Mouse (Mus musculus) adrenal gland (tissue): ENCODE measurements at regions not wholly inside any gene's neighbourhood (a gene's known extent, or its start where the extent isn't known, plus 50 kb on each side); places are given as distances from the start of the nearest gene placed in this dataset.

Experiments used
- intact Hi-C: fragments of 180-260 bp; cut with DNase I; formaldehyde crosslinking; loops from one replicate; pipeline ENCODE4 v1.15.1; 2025

DNA sequence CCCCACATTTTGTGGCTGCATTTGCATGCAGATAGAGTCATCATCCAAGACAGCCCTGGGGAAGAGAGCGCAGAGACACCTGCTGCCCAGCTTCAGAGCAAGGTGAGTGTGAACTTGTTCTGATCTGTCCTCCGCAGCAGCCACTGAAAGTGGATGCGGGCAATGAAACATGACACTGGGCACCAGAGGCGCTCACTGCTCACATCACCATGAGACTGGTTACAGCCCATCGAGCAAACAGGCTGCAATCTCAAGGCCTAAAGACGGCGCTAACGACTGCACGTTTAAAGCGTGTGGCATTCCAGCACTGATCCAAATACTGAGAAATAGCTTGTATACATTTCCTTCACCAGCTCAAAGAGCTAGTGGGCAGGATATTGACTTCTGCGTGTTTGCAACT is 65.8 kb downstream of the Barhl2 start:
- intact Hi-C loops: no loop called here

DNA sequence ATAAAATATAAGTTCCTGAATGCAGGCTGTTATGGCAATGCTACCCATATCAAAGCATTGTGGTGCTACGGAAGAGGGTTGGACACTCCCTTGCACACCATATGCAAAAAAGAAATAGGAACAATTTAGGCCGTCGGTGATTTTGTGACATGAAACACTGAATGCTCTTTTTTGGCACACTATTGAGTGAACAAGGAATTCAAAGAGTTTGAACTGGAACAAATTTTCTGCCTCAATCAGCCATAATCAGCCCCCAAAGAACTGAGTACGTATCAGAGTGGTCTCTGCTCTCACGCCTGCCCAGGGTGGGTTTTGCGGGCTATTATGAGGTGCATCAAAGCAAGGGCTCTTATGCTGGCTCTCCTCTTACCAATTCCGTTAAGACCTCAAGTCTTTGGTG is 71.3 kb downstream of the Barhl2 start:
- intact Hi-C loops: no loop called here

DNA sequence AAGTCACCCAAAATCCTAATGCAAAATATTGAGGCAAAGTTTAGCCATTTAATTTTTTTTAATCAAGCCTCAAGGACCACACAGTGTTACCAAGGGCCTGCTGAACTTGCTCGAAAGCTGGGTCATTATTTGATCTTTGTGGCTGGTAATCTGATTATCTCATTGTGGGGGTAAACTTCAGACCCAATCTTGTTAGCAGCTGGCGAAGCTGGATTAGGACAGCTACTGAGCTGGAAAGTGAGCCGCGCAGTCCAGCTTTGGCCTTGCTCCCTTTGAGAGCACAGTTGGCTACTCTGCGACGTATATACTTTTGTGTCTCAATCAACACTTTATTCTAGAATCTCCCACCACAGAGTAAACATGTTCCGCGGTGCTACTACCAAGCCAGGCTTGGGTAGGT is 72.1 kb downstream of the Barhl2 start:
- intact Hi-C loops: no loop called here

DNA sequence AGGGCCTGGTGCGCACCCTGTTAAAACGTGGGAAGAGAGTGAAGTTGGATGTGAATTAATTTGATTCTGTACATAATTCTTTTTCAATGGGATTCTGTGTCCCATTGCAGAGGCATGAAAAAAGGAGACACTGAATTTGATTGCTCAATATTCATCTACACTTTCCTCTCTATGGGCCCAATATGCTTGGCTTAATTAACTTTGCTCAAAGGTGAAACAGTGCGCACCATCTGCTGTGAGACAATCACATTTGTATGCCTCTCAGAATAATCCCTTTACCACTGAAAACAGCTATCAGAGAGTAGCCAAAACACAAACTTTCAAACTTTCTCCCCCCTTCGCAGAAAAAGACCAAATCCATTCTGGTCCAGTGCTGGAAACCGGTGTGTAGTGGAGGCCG is 72.7 kb downstream of the Barhl2 start:
- intact Hi-C loops: no loop called here

DNA sequence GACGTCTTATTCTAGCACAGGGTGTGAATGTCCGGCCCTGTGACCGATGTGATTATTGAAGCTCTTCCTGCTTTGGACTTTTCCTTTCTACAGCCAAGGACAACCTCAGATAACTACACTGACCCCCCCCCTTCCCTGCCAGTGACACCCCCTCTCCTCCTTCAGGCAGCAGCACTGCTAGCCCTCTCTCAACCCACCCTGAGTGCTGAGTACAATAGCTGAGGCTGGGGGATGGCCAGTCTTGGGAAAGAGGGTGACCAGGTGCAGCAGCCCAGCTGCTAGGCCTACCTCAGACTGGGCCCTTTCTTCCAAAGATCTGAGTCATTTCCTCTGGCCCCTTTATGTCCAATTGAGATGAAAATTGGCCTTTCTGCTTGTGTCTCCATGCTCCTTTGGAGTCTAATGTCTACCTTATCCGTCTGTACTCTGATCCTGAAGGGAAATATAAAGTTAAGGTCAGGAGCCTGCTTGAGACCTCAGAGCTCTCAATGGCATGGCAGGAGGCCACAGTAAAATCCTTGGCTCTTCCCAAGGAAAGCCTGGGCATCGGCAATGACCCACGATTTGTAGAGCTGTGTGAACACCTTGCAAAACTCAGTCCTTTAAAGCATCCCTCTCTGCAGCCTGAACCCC is 73.7 kb downstream of the Barhl2 start:
- intact Hi-C loops: no loop called here

DNA sequence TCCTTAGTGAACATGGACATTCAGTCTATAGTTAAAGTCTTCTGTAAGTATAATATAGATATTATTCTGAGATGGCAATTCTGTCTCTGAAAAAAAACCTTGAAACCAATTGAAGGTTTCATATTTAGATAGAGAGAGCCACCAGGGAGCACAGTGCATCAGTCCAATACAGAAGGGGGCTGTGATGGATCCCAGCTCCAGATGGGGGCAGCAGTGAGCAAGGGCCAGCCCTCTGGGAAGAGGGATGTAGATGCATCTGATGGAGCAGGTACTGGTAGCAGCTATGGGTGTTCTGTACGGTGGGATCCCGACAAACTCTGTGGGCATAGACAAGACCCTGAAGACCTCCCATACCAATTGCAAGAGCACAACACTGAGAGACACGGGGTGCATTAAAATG is 76.0 kb downstream of the Barhl2 start:
- intact Hi-C loops: no loop called here

DNA sequence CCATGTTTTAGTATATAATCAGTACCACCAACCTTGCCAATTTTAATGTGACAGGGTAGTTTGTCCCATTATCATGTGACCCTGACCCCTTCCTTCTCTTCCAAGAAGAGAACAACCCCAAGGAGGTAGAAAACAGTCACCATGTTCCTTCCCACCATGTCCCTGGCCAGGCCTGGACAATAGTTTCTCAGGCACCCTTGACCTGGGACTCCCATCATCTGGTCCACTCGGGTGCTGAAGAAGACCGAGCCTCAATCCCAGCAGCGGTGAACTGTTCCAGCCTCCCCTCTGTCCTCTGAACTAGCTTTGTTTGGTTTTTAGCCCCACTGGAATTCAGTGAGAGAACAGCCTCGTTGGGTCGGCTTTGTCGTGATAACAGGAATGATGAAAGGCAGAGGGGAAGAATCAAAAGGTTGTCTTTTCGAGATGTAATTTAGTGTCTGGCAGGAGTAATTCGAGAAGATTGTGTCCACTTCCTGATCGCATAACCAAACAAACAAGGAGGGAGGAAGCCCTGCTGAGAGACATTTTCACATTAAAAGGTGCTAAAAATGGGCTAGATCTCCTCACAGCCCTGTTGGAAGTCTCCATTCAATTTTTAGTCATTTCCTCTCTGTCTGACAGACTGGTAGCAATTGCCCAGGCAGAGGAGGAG is 77.2 kb downstream of the Barhl2 start:
- intact Hi-C loops: no loop called here

DNA sequence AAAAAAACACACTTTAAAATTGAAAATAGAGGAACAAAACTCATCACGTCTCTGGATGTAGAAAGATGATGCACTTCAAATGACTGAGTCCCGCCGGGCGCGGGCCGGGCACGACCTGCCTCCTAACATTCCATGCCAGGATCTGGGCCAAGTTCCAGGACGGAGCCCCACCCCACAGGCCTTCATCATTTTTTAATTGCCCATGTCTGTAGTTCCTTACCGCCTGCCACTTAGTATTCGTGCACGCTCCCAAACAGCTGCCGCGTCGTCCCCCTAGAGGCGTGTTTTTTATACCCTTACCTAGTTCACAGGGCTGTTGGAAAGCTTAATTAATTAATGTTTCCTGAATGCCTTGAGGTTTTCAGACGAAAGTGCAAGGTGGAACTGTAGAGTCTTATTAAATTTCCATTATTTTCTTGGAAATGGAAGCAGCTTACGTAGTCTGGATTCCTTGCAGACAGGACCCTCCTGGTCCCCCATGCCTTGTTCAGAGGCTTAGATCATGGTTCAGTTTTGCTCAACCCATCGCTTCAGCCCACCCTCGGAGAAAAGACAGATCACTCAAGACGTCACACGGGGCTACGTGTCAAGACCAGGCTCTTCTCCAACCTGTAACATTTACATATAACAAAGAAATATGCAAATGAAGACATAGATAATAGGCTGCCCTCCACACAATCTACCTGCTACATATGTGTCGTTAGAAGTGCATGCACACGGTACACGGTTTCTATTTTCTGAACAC is 81.0 kb downstream of the Barhl2 start:
- intact Hi-C loops: no loop called here

DNA sequence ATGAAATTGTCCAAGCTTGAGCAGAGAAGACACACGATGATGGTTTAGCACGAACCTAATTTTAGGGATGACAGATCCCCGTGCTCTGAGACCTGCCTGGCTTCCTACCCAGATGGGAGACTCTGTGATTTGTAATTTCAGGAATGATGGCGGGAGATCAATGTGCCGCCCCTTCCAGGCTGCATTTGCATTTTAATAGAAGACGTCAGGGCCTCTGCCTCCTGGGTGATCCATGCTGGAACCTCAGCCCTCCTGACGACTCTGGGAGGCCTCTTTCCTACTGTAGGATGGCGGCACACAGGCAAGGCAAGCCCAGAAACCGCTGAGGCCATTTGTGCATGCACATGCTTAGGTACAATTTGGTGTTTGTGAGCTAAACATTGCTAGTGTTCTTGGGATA is 90.1 kb downstream of the Barhl2 start:
- intact Hi-C loops: loop anchor here (5.0 kb wide), 2 partner anchors 279 to 424 kb away; no protein-coding TSS in a partner anchor

DNA sequence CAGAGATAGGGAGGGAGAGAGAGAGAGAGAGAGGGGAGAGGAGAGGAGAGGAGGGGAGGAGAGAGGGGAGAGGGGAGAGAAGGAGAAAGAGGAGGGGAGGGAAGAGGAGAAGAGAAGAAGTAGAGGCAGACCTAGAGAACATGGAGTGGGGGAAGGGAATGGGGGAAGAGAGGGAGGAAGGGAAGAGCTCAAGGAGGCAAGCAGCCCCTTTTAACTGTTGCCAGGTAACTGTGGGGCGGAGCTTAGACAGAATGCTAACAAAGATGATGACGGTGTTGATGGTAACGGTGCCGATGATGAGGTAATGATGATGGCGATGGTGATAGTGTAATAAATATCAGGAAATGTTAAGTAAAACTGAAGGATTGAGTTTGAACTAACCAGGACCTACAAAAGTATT is 90.7 kb downstream of the Barhl2 start:
- intact Hi-C loops: loop anchor here (5.0 kb wide), 2 partner anchors 280 to 425 kb away; no protein-coding TSS in a partner anchor

DNA sequence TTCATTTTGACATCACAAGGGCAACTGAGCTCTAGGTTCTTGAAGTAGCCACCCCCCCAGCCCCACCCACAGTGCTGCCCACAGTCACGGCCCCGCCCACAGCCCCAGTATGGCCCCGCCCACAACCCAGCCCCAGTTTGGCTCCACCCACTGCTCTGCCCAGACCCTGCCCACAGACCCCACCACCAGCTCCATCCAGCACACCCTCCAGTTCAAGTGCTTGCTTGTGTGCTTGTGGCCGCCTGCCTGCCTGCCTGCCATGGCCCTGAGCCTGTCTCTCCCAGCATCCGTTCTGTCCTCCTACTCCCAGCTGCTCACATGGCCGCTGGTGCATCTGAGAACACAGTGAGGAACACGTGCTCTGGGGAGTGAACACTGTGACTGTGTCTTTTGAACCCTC is 92.0 kb downstream of the Barhl2 start:
- intact Hi-C loops: loop anchor here (5.0 kb wide), 2 partner anchors 281 to 426 kb away; no protein-coding TSS in a partner anchor

DNA sequence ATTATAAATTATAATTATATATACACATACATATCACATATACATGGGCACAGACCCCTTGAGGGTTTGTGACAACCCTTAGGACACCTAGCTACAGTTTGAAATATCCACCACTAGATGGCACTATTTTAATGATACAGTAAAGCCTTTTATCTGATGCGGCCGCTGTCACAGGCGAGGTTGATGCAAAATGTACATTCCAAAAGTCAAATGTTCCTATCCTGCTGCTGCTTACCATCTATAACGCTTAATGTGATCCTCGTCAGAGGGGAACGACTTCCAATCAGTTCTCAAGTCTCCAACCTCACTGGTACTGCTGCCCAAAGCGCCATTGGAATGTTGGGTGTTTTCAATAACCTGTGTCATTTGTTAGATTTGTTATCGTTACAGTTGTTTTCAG is 92.9 kb downstream of the Barhl2 start:
- intact Hi-C loops: loop anchor here (5.0 kb wide), 2 partner anchors 282 to 427 kb away; no protein-coding TSS in a partner anchor

DNA sequence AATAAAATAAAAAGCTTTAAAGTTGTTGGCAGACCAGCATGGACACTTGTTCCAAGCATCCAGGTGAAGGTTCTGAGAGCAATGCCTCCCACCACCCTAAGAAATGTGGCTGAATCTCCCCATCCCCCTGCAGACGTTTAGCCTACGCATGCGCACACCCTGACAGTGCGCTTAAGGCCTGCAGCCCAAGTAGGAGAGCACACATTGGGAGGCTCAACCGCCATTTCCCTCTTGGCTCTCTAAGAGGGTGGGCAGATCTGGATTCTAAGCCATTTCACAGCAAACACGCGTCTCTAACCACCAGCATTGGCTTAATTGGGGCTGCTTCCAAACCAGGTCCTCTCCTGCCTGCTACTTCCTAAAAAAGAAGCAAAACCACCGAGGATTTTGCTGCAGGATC is 106.6 kb downstream of the Barhl2 start:
- intact Hi-C loops: no loop called here

DNA sequence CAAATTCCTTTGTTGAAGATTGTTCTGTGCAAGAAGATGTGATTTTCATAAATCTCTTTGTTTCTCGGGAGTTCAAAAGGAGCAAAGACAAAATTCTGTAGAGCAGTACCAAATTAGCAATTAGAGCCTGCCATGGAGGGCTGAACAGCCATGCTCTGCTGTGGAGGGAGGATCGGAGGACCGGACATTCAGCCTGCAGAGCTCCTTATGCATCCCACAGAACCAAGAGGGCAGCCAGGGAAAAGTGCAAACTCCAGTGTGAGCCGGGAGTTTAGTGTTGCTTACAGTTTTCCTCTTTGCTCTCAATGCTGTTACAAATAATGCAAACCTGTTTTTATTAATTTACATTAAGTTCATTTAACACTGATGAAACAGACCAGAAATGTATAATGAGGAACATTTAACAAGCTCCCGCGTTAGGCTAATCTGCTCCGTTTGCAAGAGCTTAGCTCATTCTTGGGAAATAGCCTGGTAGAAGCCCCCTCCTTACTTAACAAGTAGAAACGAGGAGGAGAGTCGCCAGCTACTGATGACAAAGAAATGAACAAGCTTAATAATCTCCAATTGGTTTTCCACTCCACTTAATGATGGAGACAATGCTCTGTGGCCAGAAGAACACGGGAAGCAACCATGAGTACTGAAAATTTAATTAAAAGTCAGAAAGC is 108.0 kb downstream of the Barhl2 start:
- intact Hi-C loops: no loop called here

DNA sequence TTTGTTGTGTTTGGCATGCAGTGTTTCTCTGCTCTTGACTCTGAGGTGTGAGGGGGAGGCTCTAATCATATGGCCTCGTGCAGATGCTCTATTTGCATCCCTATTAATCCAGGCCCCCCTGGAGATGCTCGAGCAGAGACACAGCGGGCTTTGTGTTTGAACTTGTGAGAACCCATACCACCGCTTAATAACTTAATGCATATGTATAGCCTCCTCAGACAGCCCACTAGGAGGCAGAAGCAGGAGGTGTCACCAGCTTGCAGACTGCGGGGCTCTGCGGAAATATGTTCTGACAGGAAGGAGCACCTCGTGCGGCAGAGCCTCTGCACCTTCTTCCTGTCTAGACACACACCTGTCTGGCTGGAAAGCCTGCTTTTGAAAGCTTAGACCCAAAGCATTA is 113.7 kb downstream of the Barhl2 start:
- intact Hi-C loops: no loop called here

DNA sequence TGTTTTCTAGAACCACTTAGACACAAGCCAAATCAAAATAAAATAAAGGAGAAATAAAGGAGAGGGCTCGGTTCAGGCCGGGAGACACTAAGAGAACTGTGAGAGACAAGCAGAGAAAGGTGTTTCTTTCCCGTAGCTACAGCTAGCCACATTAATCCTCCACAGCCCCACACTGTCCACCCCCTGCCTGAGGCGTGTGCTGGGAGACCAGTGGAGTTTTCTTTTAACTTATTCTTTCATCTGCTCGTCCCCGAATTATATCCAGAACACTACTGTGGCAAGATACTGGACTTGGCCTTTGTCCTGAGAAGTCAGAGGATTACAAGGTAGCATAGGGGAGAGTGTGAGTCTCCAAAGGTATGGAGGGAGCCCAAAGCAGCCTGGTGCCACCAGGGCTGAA is 114.4 kb downstream of the Barhl2 start:
- intact Hi-C loops: no loop called here

DNA sequence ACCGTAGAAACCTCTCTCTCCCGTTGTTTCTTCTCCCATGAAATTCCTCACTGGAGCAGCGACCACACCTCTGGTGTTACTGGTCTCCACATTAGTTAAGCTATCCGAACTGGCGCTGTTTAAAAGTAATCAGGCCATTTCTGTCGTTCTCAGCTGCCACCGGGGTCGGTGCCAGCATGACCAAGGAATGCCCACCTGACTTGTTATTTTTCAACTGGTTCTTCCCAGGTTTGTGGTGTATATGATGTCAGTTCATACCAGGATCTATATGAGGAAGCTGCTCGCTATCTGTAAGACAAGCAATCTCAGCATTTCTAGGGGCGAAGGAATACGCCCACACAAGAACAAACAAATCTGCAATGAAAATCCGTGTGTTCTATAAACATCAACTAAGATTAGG is 116.6 kb downstream of the Barhl2 start:
- intact Hi-C loops: no loop called here

DNA sequence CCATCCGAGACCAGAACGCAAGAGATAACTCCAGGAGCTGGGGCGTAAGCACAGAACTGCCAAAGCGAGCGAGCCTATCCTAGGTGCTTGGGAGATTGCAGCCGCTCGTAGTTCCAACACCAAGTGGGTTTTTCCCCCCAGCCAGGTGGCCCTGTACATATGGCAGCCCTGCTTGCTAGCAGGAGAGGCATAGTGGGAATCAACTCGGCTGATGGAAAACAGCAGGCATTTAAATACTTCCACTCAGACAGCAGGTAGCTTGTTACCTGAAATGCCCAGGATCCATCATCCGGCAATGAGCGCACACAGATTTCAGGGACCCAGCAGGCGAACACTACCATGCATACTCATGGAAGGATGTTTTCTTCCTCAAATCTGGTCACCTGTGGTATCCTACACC is 122.3 kb downstream of the Barhl2 start:
- intact Hi-C loops: no loop called here

DNA sequence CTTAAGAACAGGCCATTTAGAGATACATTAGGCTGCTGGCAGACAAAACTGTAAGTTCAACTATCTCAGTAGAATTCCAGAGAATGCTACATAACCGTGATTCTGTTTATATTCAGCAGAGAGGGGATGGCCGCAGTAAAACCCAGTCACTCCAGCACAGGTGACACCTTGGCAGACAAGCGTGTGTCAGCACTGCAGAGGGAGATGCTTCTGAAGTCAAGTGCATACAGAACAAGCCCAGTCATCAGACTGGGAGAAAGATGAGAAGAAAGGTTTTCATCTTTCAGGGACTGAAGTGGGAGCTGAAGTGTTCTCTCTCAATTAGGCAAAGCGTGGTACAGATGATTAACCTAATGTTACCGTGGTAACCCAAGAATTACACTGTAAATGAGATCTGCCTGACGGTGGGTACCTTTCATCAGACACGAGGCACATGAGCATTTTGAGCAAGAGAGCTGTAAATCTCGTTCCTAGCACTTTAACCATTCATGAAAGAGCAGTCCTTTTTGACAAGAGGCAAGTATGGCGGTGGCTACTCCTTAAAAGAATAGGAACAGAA is 130.3 kb downstream of the Barhl2 start:
- intact Hi-C loops: no loop called here

DNA sequence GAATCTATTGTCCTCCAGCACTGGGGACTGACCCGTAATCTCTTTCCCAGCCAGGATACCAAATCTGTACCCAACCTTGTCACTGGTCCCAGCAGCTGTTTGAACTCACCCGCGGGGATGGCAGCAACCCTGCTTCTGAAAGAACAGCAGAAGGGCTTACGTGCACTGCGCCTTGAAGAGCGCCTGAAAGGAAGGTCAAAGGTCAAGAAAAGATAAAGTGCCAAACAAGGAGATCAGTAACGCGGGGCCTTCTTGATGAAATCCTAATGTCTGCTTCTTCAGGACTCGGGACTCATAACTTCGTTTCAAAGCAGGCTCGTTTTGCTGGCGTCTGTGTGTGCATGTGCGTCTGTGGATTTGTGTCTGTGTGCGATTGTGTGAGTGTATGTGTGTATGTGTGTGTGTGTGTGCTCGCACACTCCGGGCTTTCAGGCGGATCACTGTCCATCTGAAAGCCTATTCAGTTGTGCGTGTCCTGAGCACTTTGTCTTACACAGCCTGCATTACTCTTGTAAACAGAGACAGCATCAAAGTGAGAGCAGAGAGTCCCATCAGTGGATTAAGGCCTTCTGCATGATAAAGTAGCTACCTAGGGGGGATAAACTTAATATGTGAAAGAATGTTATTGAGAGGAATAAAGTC is 135.3 kb downstream of the Barhl2 start:
- intact Hi-C loops: no loop called here

DNA sequence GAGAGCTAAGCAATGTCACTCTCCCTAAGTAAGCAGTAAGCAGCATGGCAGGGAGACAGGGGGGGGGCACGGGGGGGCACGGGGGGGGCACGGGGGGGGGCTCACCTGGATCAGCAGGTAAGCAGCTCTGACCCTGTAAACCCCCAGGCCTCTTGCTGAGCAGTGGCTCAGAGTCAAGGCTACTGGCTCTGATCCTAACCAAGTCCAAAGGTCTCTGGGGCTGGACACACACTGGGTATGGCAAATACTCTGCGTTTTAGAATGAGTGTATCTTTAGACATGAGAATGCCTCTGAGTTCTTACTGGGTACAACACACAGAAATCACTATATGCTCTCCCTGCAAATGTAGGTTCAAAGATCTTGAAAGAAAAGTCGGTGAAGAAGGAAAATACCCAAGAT is 136.5 kb downstream of the Barhl2 start:
- intact Hi-C loops: no loop called here
